Mouse (Mus musculus): ENCODE data around the gene Ctc1. TPM values are rescaled to one million over a fixed set of nuclear protein-coding genes. Genes with fewer than 3 reads are reported as not detected.

Ctc1 gene
- polyA plus RNA-seq, 1 experiment from 2014 or later, result 57.5 TPM

GRCm38 (mm10) chr11:68975601-68976000 lies 40.1 kb upstream of the Ctc1 start:
- no peaks in the 10 kb centered on the region for H3K27me3 ChIP-seq (replicated peaks; ENCODE audit: control insufficient read depth, insufficient read depth, low read length)
- ATAC-seq (replicated peaks; ENCODE audit: low FRiP score) (no peak), DNase-seq (ENCODE audit: low spot score) (no peak)
- no peak overlapping the region for H3K27ac ChIP-seq (ENCODE audit: low read depth, low read length)
- no peak overlapping the region for H3K4me2 ChIP-seq
- H3K9me3 ChIP-seq (ENCODE audit: control insufficient read depth, low read length), result no peaks in the 10 kb centered on the region
- H3K4me3 ChIP-seq (ENCODE audit: low read depth, low read length), result no peak overlapping the region
- H3K9ac ChIP-seq (ENCODE audit: low read depth, low read length), result no peak overlapping the region
- peaks cover 15% of the 10 kb centered on the region for H3K4me1 ChIP-seq (replicated peaks; ENCODE audit: control insufficient read depth, insufficient read depth, low read length)
- 61% methylated on average over 1 of the region's 1 CpGs for WGBS
- no peaks in the 10 kb centered on the region for H3K36me3 ChIP-seq (ENCODE audit: control insufficient read depth, insufficient read depth, low read length)

GRCm38 (mm10) chr11:68979320-68979733 lies 36.4 kb upstream of the Ctc1 start:
- H3K4me1 ChIP-seq (replicated peaks; ENCODE audit: control insufficient read depth, insufficient read depth, low read length), result peaks cover 4% of the 10 kb centered on the region; the same call in 1 of the 2 replicates
- 52% methylated on average over 5 of the region's 5 CpGs for WGBS
- ATAC-seq (replicated peaks; ENCODE audit: low FRiP score), result no peak
- H3K9ac ChIP-seq (ENCODE audit: low read depth, low read length), result no peak overlapping the region
- no peaks in the 10 kb centered on the region for H3K27me3 ChIP-seq (replicated peaks; ENCODE audit: control insufficient read depth, insufficient read depth, low read length)
- H3K36me3 ChIP-seq (ENCODE audit: control insufficient read depth, insufficient read depth, low read length), result no peaks in the 10 kb centered on the region
- no peaks in the 10 kb centered on the region for H3K9me3 ChIP-seq (ENCODE audit: control insufficient read depth, low read length)
- H3K4me2 ChIP-seq, result no peak overlapping the region
- no peak overlapping the region for H3K27ac ChIP-seq (ENCODE audit: low read depth, low read length)
- H3K4me3 ChIP-seq (ENCODE audit: low read depth, low read length), result no peak overlapping the region
- DNase-seq (ENCODE audit: low spot score), result no peak

GRCm38 (mm10) chr11:68980919-68981318 lies 34.8 kb upstream of the Ctc1 start:
- WGBS, result 65% methylated on average over 3 of the region's 3 CpGs
- ATAC-seq (replicated peaks; ENCODE audit: low FRiP score), result no peak
- no peak overlapping the region for H3K27ac ChIP-seq (ENCODE audit: low read depth, low read length)

GRCm38 (mm10) chr11:68982639-68983369 lies 32.9 kb upstream of the Ctc1 start:
- ATAC-seq (replicated peaks; ENCODE audit: low FRiP score) (peak; percentile 45; the same call in 1 of the 2 replicates), DNase-seq (ENCODE audit: low spot score) (peak; percentile 69)
- H3K27me3 ChIP-seq (replicated peaks; ENCODE audit: control insufficient read depth, insufficient read depth, low read length), result no peaks in the 10 kb centered on the region
- 26% methylated on average over 4 of the region's 4 CpGs for WGBS
- H3K9ac ChIP-seq (ENCODE audit: low read depth, low read length), result no peak overlapping the region
- H3K4me2 ChIP-seq, result no peak overlapping the region
- H3K4me3 ChIP-seq (ENCODE audit: low read depth, low read length), result no peak overlapping the region
- no peaks in the 10 kb centered on the region for H3K9me3 ChIP-seq (ENCODE audit: control insufficient read depth, low read length)
- H3K4me1 ChIP-seq (replicated peaks; ENCODE audit: control insufficient read depth, insufficient read depth, low read length), result peaks cover 4% of the 10 kb centered on the region; the same call in 1 of the 2 replicates
- H3K27ac ChIP-seq (ENCODE audit: low read depth, low read length), result no peak overlapping the region
- H3K36me3 ChIP-seq (ENCODE audit: control insufficient read depth, insufficient read depth, low read length), result peaks cover 14% of the 10 kb centered on the region

More at GRCm38 (mm10) chr11:68980919-68981318, 34.8 kb upstream of the Ctc1 start:
- H3K4me1 ChIP-seq (replicated peaks; ENCODE audit: control insufficient read depth, insufficient read depth, low read length), result peaks cover 4% of the 10 kb centered on the region; the same call in 1 of the 2 replicates
- no peak for DNase-seq (ENCODE audit: low spot score)
- no peak overlapping the region for H3K4me2 ChIP-seq
- H3K36me3 ChIP-seq (ENCODE audit: control insufficient read depth, insufficient read depth, low read length), result no peaks in the 10 kb centered on the region; the same call in 1 of the 2 replicates
- no peak overlapping the region for H3K9ac ChIP-seq (ENCODE audit: low read depth, low read length)
- no peaks in the 10 kb centered on the region for H3K9me3 ChIP-seq (ENCODE audit: control insufficient read depth, low read length)
- no peaks in the 10 kb centered on the region for H3K27me3 ChIP-seq (replicated peaks; ENCODE audit: control insufficient read depth, insufficient read depth, low read length)
- no peak overlapping the region for H3K4me3 ChIP-seq (ENCODE audit: low read depth, low read length)

GRCm38 (mm10) chr11:68987365-68987882 lies 28.3 kb upstream of the Ctc1 start:
- Histone ChIP-seq H3K27ac (ENCODE audit: low read depth, low read length) (no peak overlapping the region), H3K4me1 (replicated peaks; ENCODE audit: control insufficient read depth, insufficient read depth, low read length) (no peaks in the 10 kb centered on the region), H3K27me3 (replicated peaks; ENCODE audit: control insufficient read depth, insufficient read depth, low read length) (no peaks in the 10 kb centered on the region), H3K36me3 (ENCODE audit: control insufficient read depth, insufficient read depth, low read length) (peaks cover 48% of the 10 kb centered on the region), H3K9ac (ENCODE audit: low read depth, low read length) (no peak overlapping the region), H3K9me3 (ENCODE audit: control insufficient read depth, low read length) (no peaks in the 10 kb centered on the region), H3K4me3 (ENCODE audit: low read depth, low read length) (no peak overlapping the region), H3K4me2 (no peak overlapping the region)
- no peak for ATAC-seq (replicated peaks; ENCODE audit: low FRiP score)
- DNase-seq (ENCODE audit: low spot score), result no peak
- WGBS, result 93% methylated on average over 11 of the region's 11 CpGs

GRCm38 (mm10) chr11:68988341-68988740 lies 27.4 kb upstream of the Ctc1 start:
- H3K9me3 ChIP-seq (ENCODE audit: control insufficient read depth, low read length), result no peaks in the 10 kb centered on the region
- H3K27ac ChIP-seq (ENCODE audit: low read depth, low read length), result no peak overlapping the region
- DNase-seq (ENCODE audit: low spot score) (no peak), ATAC-seq (replicated peaks; ENCODE audit: low FRiP score) (no peak)
- peaks cover 56% of the 10 kb centered on the region for H3K36me3 ChIP-seq (ENCODE audit: control insufficient read depth, insufficient read depth, low read length)
- no peak overlapping the region for H3K9ac ChIP-seq (ENCODE audit: low read depth, low read length)
- no peaks in the 10 kb centered on the region for H3K27me3 ChIP-seq (replicated peaks; ENCODE audit: control insufficient read depth, insufficient read depth, low read length)
- WGBS, result 91% methylated on average over 17 of the region's 17 CpGs
- no peak overlapping the region for H3K4me3 ChIP-seq (ENCODE audit: low read depth, low read length)
- H3K4me1 ChIP-seq (replicated peaks; ENCODE audit: control insufficient read depth, insufficient read depth, low read length), result no peaks in the 10 kb centered on the region
- H3K4me2 ChIP-seq, result no peak overlapping the region

- WGBS, result 93% methylated on average over 7 of the region's 7 CpGs
Observed at GRCm38 (mm10) chr11:68993122-68993521, 22.6 kb upstream of the Ctc1 start.

GRCm38 (mm10) chr11:68994377-68994776 lies 21.3 kb upstream of the Ctc1 start:
- ATAC-seq (replicated peaks; ENCODE audit: low FRiP score) (no peak), DNase-seq (ENCODE audit: low spot score) (no peak)
- no peak overlapping the region for H3K4me2 ChIP-seq
- no peak overlapping the region for H3K27ac ChIP-seq (ENCODE audit: low read depth, low read length)
- no peak overlapping the region for H3K9ac ChIP-seq (ENCODE audit: low read depth, low read length)
- H3K27me3 ChIP-seq (replicated peaks; ENCODE audit: control insufficient read depth, insufficient read depth, low read length), result no peaks in the 10 kb centered on the region
- WGBS, result 91% methylated on average over 3 of the region's 3 CpGs
- no peak overlapping the region for H3K4me3 ChIP-seq (ENCODE audit: low read depth, low read length)
- H3K36me3 ChIP-seq (ENCODE audit: control insufficient read depth, insufficient read depth, low read length), result peaks cover 83% of the 10 kb centered on the region
- H3K9me3 ChIP-seq (ENCODE audit: control insufficient read depth, low read length), result no peaks in the 10 kb centered on the region
- H3K4me1 ChIP-seq (replicated peaks; ENCODE audit: control insufficient read depth, insufficient read depth, low read length), result no peaks in the 10 kb centered on the region

More at GRCm38 (mm10) chr11:68993122-68993521, 22.6 kb upstream of the Ctc1 start:
- Histone ChIP-seq H3K9me3 (ENCODE audit: control insufficient read depth, low read length) (no peaks in the 10 kb centered on the region), H3K4me1 (replicated peaks; ENCODE audit: control insufficient read depth, insufficient read depth, low read length) (no peaks in the 10 kb centered on the region), H3K9ac (ENCODE audit: low read depth, low read length) (no peak overlapping the region), H3K36me3 (ENCODE audit: control insufficient read depth, insufficient read depth, low read length) (peaks cover 78% of the 10 kb centered on the region), H3K27ac (ENCODE audit: low read depth, low read length) (no peak overlapping the region), H3K4me2 (no peak overlapping the region), H3K4me3 (ENCODE audit: low read depth, low read length) (no peak overlapping the region), H3K27me3 (replicated peaks; ENCODE audit: control insufficient read depth, insufficient read depth, low read length) (no peaks in the 10 kb centered on the region)
- no peak for DNase-seq (ENCODE audit: low spot score)
- no peak for ATAC-seq (replicated peaks; ENCODE audit: low FRiP score)

GRCm38 (mm10) chr11:68997080-68997479 lies 18.6 kb upstream of the Ctc1 start:
- ATAC-seq (replicated peaks; ENCODE audit: low FRiP score) (no peak), DNase-seq (ENCODE audit: low spot score) (no peak)
- H3K4me3 ChIP-seq (ENCODE audit: low read depth, low read length), result no peak overlapping the region
- H3K27ac ChIP-seq (ENCODE audit: low read depth, low read length), result no peak overlapping the region
- H3K9me3 ChIP-seq (ENCODE audit: control insufficient read depth, low read length), result no peaks in the 10 kb centered on the region
- no peaks in the 10 kb centered on the region for H3K4me1 ChIP-seq (replicated peaks; ENCODE audit: control insufficient read depth, insufficient read depth, low read length)
- H3K9ac ChIP-seq (ENCODE audit: low read depth, low read length), result no peak overlapping the region
- 88% methylated on average over 4 of the region's 4 CpGs for WGBS
- no peaks in the 10 kb centered on the region for H3K27me3 ChIP-seq (replicated peaks; ENCODE audit: control insufficient read depth, insufficient read depth, low read length)
- H3K36me3 ChIP-seq (ENCODE audit: control insufficient read depth, insufficient read depth, low read length), result peaks cover 86% of the 10 kb centered on the region
- H3K4me2 ChIP-seq, result no peak overlapping the region
